Comparison of ENCODE assay signal across 9 mouse cellular contexts in genomic region chr7:70300516-70300915, GRCm38 (mm10).
DNase-seq lines count a peak whose midpoint lies in the region; ATAC-seq and TF ChIP-seq lines count a peak whose summit lies in the region.
"Had no signal": no experiment of that assay in that cellular context is flagged by ENCODE, and none has a peak within 500 bp of the region (broad histone marks: within the 10 kb centered on the region; RNA-seq: fewer than 3 reads in every experiment).

No protein-coding gene starts in this region.

- WGBS in intestine, embryonic 16.5 days: 67% methylated on average over 5 of the region's 5 CpGs
- whole genome bisulfite sequencing in cerebellum, adult 2 months: 61% methylated on average over 5 of the region's 5 CpGs

- peak; percentile 29 for TF ChIP-seq CTCF in Patski (IDR thresholded peaks at IDR 0.05)
- no peak for TF ChIP-seq CTCF in cerebellum, adult 2 months (IDR thresholded peaks at IDR 0.05; ENCODE audit: borderline replicate concordance, insufficient read depth, low read depth, low read length)

- DNase-seq in Patski (ENCODE audit: low read depth, low spot score): peak; percentile 72
- DNase-seq in adrenal gland, postnatal 10 days: peak; percentile 89
- DNase-seq in ovary, adult 18-20 months (ENCODE audit: low spot score): peak; percentile 51
- no peak for DNase-seq in right cerebral cortex, adult 2 months (ENCODE audit: low spot score in 2 of 2)
- no peak for DNase-seq in cerebellum, postnatal 14 days
- DNase-seq in cerebellum, adult 2 months: no peak

- no peak overlapping the region for H3K4me2 ChIP-seq in intestine, embryonic 16.5 days (ENCODE audit: low read depth, low read length)
- H3K4me2 ChIP-seq: embryonic facial prominence, embryonic 15.5 days; liver, embryonic 15.5 days had no signal

- POLR2A ChIA-PET in Patski (lab: Charles Lee): no interaction called here

- H3K4me3 ChIP-seq in intestine, embryonic 16.5 days (ENCODE audit: low read length): no peak overlapping the region
- H3K4me3 ChIP-seq in cerebellum, adult 2 months (replicated peaks; ENCODE audit: insufficient read depth, low read depth, low read length): no peak overlapping the region
- H3K4me3 ChIP-seq: embryonic facial prominence, embryonic 15.5 days; liver, embryonic 15.5 days had no signal

- CTCF ChIA-PET in Patski (lab: Charles Lee): no interaction called here

- no peaks in the 10 kb centered on the region for H3K9me3 ChIP-seq in intestine, embryonic 16.5 days (ENCODE audit: control insufficient read depth, low read length)
- H3K9me3 ChIP-seq: embryonic facial prominence, embryonic 15.5 days; liver, embryonic 15.5 days had no signal

- no peaks in the 10 kb centered on the region for H3K36me3 ChIP-seq in intestine, embryonic 16.5 days (ENCODE audit: control insufficient read depth, insufficient read depth, low read length)
- H3K36me3 ChIP-seq: embryonic facial prominence, embryonic 15.5 days; liver, embryonic 15.5 days had no signal

- in situ Hi-C loops in Patski (cut with MboI; ENCODE audit: low pct_unique_long_range_greater_than_20kb): no loop called here

- H3K4me1 ChIP-seq in intestine, embryonic 16.5 days (ENCODE audit: control insufficient read depth, insufficient read depth, low read length): no peaks in the 10 kb centered on the region
- H3K4me1 ChIP-seq in cerebellum, adult 2 months (ENCODE audit: control insufficient read depth, insufficient read depth, low read length): no peaks in the 10 kb centered on the region
- H3K4me1 ChIP-seq: embryonic facial prominence, embryonic 15.5 days; liver, embryonic 15.5 days had no signal

- no peaks in the 10 kb centered on the region for H3K27me3 ChIP-seq in Patski
- H3K27me3 ChIP-seq in intestine, embryonic 16.5 days (replicated peaks; ENCODE audit: control insufficient read depth, insufficient read depth, low read length): no peaks in the 10 kb centered on the region
- no peaks in the 10 kb centered on the region for H3K27me3 ChIP-seq in cerebellum, adult 2 months (ENCODE audit: control insufficient read depth, insufficient read depth, low read length)
- H3K27me3 ChIP-seq: liver, embryonic 15.5 days had no signal

- H3K9ac ChIP-seq in intestine, embryonic 16.5 days (ENCODE audit: low read depth, low read length): no peak overlapping the region
- H3K9ac ChIP-seq: embryonic facial prominence, embryonic 15.5 days; liver, embryonic 15.5 days had no signal

- peak; percentile 68 for ATAC-seq in Patski
- peak; percentile 81 for ATAC-seq in intestine, embryonic 16.5 days

- no peak overlapping the region for H3K27ac ChIP-seq in intestine, embryonic 16.5 days (ENCODE audit: low read length)
- no peak overlapping the region for H3K27ac ChIP-seq in cerebellum, adult 2 months (ENCODE audit: insufficient read depth, low read length)
- H3K27ac ChIP-seq: embryonic facial prominence, embryonic 15.5 days; liver, embryonic 15.5 days had no signal

- no peak for TF ChIP-seq POLR2A in cerebellum, adult 2 months (IDR thresholded peaks at IDR 0.05; ENCODE audit: borderline replicate concordance, insufficient read depth, low read length)

Comparison
In these comparisons a context has a peak if more than half of its experiments do, and no peak if none do; other contexts are left out.
1. DNase-seq: peak in Patski (single experiment), adrenal gland, postnatal 10 days (single experiment) and ovary, adult 18-20 months (single experiment); none in right cerebral cortex, adult 2 months (0 of 2), cerebellum, postnatal 14 days (0 of 2) and cerebellum, adult 2 months (0 of 2).